Mouse (Mus musculus) kidney, adult 11 months (tissue): ENCODE measurements at regions not wholly inside any gene's neighbourhood (a gene's known extent, or its start where the extent isn't known, plus 50 kb on each side); places are given as distances from the start of the nearest gene placed in this dataset.

Experiments
- DNase-seq: peaks from one replicate; pipeline ENCODE4 v3.0.0; 2022

DNA sequence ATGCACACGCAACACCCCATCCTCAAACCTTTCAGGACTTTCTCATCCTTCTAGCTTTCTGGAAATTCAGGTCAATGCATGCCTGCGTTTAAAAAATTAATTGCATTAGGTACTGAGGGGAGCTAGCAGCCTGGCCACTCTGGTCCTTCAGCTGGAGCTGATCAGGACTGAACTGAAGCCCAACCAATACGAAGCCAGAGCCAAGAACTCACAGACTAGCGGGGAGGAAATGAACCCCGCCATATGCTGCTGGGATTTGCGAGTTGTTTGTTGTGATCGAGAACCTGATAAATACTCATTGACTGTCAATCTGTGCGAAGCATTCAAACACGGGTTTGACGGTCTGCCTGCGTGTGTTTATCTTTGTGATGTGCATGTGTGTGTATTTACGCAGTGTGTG, 177.2 kb upstream of the Rora start:
- DNase-seq = no peak

DNA sequence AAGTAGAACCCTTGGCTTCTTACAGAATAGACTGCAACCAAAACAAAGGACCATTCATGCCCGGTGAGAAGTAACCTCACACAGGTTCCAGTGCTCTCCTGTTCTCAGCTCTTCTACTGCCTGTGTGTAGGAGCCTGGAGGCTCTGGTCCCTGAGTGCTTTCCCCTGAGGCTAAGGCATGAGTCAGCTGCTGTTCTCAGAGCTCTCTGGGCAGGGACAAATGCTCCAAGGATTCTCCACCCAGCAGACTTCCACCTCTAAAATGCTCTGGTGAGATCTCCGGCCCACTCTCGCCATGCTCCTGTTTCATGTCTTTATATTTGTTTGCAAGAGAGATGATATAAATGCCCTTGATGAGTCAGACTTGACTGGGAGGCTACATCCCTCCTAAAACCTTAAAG, 176.1 kb upstream of the Rora start:
- no peak for DNase-seq

DNA sequence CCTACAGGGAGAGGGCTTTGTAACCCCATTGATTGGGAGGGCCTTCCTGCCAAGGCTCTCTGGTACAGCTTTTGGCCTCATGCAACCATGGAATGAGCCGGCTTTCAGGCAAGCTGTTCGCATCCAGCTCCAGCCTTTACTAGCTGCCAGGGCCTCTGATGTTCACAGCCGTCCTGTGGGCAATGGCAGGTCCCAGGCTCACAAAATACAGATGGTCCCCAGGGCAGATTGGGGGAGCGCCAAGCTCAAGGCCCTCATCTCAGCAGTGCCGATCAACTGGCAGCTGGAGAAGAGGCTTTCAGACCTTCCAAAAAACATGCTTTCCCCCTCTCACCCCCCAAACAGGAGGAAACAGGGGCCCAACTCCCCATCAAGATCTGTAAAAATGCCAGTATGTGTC, 166.9 kb upstream of the Rora start:
- no peak for DNase-seq

- no peak for DNase-seq
These were observed 162.4 kb upstream of the Rora start for GRCm38 (mm10) chr9:68491151-68491550.

DNA sequence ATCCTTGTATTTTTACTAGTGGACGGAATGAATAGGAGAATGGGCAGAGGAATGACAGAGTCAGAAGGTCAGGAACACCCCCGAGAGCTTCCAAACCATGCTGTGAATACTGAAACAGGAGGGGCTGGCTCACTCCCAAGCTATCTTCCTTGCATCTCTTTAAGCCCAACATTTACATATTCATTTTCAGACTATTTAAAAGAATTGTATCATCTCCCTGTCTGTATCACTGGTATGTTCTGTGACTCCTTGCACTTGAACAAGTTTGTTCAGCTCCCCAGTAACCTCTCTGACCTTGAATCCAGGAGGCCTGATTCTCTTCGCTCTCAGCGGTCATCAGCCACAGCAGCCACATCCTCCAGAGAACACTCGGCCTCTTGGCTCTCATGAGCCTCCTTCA, 132.4 kb upstream of the Rora start:
- no peak for DNase-seq

- DNase-seq = no peak
These were observed 91.6 kb upstream of the Rora start for GRCm38 (mm10) chr9:68561767-68562552.

DNA sequence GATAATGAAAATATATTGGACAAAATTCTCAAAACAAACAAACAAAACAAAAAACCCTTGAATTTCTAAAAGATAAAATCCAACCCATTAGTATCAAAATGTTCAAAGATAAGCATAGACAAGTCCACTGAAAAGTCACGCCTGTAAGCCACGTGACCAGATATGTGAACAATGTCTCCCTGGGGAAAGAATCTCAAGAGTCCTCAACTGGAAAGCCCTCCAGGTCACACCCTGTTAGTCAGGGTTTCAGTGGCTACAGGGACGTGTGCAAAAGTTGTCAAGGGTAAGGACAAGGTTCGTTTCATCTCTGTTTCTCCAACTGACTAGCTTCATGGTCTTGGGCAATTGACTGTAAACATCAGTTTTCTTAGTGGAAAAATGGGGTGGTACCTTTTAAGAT, 90.4 kb upstream of the Rora start:
- DNase-seq = no peak

DNA sequence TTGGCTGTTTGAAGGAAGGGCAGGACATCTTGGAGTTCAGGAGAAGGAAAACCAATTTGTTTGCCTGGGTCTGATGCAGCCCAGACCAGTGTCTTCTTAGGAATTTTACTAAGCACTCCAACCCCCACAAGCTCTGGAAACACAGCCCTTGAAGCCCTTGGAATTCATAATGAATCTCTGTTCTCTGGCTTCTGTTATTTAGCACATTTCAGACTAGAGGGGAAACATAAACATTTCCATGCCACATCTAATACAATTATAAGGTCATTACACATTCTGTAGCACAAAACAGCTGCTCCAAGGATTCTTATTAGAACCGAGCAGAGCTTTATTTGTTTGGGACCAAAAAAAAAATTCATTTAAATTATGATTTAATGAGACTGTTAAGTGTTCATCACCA, 67.8 kb upstream of the Rora start:
- no peak for DNase-seq

- no peak for DNase-seq
These were observed 62.6 kb upstream of the Rora start for GRCm38 (mm10) chr9:68591023-68591422.

- DNase-seq = no peak
These were observed 60.6 kb upstream of the Rora start for GRCm38 (mm10) chr9:68592976-68593375.

DNA sequence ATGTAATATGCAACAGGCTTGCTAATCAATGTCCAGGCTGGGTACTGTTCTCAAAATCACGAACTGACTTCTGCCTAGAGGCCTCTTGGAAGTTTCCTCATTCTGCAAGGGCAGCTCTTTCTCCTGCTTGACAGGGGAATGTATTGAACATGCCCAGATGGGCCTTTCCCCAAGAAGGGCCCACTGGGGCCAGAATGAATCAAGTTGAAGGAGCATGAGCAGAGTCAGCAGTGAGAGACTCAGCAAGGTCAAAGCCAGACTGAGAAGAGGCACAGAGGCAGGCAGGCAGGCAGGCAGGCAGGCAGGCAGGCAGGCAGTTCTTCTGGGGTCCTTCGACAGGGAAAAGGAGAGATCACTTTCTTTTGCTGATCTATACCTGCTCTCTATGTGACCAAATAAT, 59.0 kb upstream of the Rora start:
- no peak for DNase-seq
